Mouse (Mus musculus) 3134 (cell line): ENCODE data around the gene Papola.

Source experiments
- DNase-seq: peaks from one replicate; pipeline ENCODE4 v3.0.0-alpha.2; 2011; ENCODE audit warnings: low spot score; ENCODE audit not compliant: insufficient read length; ENCODE audit errors: extremely low read depth

The Papola gene

DNA sequence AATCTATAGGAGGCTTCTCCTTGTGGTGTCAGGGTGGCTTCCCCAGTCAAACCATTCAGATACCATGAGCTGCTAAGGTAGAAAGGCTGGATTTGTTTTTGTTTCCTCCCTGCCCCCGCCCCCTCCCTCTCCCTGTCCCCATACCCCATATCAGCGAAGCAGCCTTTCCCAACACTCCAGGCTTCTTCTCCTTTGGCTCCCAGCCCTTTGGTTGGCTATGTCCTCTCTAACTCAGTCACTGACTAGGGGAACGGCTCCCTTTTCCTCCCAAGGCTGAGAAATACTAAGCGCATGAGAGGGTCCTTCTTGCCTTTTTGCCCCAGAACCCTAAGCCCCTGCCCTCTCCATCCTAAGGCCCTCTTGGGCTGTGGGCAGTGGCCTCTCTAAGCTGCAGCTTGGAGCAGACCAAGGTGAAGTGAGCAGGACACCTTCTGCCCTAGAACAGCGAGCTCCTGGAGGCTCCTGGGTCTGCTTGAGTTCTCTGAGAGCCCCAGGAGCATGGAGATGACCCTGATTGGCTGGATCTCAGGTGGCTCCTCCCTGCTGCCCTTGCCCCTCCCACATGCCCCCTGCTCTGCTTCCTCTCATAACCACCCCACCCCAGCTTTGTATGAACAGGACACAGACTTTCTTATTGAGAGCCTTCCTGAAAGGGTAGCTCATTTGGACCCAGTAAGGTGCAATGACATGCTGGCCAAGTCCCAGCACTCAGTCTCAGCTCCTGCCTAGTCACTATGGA lies 73.6 kb downstream of the Papola start:
- no peak for DNase-seq

DNA sequence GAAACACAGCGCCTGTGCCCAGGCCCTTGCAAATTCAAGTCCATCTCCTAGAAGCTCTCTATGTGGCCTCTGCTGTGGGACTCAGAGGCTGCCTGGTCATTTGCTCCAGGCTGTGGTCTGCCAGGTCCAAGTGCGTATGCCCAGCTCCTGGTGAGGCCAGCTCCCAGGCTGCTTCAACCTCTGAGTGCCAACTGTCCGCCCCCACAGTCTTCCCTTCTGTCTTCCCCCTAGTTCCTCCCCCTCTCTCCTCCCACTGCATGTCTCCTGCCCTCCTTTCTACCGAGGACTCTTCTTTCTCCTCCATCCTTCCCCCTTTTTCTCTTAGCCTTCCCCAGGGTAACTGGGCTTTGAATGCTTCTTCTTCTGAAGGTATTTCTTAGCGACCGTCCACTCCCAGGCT lies 77.6 kb downstream of the Papola start:
- DNase-seq, result no peak

DNA sequence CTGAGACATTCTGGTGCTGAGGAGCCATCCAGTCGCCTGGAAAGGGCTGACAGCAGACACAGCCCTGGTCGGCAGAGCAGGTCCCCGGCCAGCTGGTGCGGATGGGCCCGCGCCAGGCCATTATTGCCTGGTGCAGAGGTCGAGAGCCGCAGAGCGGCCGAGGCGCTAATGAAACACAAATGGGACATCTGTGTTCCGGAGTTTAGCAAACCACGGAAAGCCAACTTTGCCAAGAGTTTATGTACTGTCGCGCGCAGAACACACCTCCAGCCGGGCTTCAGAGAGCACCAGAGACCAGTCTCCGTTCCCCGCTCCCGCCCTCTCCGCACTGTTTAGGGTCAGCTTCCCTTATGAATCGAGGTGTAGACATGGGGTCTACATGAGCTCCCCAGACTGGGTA lies 78.1 kb downstream of the Papola start:
- no peak for DNase-seq

DNA sequence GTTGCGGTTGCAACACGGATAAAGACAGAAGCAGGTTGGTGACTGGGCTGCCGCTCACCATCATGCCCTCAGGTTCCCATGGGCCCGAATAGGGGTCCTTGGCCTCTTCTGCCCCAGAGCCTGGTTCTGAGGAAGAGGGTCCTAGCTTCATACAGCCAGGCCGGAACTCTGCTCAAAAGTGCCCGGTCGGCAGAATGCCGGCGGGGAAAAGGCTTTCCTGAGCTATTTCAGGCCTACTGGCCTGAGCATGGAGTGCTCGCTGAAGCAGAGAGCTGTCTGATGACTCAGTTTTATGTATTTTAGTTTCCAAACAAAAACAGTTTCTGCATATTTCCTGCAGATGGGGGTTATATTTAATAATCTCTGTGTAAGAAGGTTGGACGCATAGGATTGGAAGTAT lies 78.9 kb downstream of the Papola start:
- no peak for DNase-seq

DNA sequence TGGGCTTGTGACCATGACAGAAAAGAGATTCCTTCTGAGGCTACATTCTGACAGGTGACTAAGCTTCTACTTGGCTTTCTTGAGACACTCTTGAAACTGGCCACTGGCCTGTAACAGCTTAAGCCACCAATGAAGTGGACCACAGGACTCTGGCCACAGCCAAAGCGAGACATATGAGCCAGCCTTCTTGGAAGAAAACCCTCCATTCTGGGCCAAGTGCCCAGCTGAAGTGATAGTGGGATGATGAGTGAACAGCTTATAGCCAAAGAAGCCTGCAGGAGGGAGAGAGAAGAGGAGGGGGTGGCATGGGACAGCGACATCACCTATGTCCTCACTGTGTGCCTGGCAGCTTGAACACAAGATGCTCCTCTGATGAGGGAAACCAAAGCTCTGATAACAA lies 83.2 kb downstream of the Papola start:
- no peak for DNase-seq

DNA sequence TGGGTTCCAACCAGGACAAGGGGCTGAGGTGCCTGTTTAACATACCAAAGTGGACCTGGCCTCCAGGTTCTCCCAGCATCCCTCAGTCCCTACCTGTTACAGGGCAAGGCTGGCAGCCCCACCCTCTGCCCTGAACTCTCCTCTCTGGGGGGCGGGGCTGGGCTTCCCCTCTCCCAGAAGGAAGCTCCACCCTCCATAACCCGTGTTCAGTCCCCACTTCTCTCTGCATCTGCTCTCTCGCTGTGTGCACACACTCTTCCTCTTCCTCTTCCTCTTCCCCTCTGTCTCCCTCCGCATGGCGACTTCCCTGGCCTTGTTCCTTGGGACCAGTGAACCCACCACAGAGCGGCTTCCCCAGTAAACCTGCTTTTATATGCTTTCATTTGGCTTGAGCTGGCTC lies 84.7 kb downstream of the Papola start:
- DNase-seq, result no peak

DNA sequence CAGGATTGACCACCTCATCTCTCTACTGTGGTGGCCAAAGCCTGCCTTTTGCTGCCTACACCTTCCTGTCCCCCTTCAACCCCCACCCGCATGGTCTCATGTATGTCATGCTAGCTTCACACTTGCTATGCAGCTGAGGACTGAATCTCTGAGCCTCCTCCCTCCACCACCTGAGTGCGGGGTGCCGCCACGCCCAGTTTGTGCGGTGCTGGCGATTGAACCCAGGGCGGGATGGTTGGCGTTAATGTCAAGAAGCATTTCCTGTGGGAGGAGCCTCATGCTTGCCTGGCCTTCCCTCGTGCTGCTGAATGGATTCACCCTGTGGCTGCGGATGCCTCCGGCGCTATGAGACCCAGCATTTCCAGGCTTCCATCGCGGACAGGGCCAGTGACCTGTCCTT lies 85.2 kb downstream of the Papola start:
- DNase-seq, result no peak

DNA sequence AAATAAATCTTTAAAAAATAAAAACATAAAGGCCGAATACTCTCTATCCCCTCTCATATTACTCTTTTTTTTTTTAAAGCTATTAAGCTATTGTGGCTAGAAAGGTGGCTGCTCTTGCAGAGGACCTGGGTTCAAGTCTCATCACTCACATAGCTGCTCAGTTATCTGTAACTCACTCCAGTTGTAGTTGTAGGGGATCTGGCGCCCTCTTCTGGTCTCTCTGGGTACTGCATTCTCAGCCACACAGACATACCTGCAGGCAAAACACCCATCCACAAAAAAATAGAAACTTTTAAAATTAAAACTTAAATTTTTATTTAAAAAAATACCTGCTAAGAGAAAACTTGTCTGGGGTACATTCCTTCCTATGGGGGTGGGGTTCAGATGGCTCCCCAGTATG lies 88.8 kb downstream of the Papola start:
- DNase-seq, result no peak

DNA sequence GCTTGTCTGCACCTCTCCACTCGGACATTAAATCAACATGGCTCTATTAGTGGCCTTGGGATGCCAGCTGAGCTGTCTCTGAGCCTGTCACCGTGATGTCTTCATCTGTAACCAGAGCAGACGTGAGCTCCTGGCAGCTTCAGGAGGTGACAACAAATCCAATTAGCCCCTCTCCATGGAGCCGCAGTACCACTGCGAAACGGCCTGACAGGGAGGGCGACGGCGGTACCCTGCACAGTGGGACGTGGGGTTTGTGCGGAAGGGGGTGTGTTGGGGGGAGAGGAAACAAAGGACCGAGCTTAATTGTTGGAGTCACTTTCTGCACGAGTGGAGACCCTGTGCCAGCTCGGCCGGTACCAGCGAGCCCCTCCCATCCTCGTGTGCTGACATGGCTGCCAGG lies 90.6 kb downstream of the Papola start:
- no peak for DNase-seq

DNA sequence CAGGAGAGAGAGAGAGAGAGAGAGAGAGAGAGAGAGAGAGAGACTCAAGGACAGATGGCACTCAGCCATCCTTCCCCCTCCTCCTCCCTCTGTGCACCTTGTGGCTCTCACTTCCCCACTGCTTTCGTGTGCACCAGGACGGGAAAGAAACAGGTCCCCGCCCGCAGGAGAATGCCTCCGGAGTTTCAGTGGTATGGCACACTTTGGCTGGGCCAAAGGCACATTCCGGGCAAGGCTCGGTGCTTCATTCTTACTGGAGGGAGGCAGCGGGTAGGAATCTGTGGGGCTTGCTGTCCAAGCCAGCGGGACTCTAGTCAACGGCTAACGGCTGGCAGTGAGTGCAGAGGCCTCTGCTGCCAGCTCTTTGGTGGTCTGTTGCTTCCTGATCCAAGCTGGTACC lies 92.0 kb downstream of the Papola start:
- DNase-seq, result no peak

DNA sequence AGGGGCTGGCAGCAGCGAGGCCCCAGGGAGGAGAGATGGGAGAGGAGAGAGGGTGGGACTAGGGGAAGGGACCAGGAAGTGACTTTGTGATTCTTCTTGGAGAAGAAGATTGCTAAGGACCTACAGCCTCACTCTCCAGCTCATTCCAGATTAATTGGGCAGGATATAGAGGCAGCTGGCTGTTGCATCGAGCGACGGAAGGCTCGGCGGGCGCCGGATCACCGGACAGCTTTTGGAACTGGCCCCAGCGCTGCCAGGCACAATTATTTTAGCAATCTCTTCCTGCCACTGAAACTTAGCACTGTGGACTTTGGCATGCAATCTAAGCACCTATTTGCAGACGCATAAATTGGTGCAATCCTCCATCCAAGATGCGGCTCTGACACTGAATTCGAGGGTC lies 92.4 kb downstream of the Papola start:
- no peak for DNase-seq

DNA sequence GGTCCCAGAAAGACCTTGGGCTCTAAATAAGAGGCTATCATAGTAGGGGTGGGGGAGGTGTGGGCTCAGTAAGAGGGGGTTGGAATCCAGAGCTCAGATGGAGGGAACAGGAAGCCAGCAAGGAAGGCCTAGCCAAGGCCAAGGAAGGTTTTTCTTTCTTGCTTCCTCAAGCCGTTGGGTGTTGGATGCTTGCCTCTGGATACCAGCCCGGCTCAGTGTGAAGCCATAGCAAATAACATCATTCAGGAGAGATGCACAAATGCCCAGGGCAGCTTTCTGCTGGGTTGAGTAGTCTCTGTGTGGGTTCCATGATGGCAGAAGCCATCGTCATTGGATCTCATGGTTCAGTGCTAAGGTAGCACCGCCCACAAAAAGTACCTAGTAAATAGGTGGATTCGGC lies 94.3 kb downstream of the Papola start:
- no peak for DNase-seq

DNA sequence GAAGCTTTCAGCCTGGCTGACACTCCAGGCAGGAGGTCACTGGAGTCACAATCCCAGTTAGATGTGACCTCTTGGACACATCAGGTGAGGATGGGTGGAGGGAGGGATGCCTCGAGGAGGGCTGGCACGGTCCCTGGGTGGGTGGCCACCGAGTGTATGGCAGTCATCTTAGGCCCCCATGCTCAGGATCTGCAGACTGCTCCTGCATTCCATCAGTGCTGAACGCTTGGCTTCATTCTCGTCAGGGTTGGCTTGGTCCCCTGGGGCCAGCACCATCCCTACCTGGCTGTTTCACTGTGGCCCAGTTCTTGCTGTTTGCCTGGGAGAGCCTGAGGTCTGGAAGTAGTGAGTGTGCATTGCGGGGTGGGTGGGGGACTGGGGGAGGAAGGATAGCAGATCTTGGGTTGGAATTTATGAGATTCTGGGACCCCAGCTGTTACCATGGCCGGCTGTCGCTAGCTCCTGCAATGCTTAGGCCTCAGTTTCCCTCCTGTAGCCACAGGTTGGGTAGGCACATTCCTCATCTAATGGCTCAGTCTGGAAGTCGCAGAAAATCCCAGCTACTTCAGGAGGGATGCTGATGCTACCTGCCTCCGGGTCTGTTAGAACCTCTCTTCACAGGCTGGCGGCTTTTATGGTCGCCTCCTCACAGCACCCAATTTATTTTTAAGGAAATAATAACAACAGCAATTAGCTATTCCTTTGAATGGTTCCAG lies 99.5 kb downstream of the Papola start:
- no peak for DNase-seq

DNA sequence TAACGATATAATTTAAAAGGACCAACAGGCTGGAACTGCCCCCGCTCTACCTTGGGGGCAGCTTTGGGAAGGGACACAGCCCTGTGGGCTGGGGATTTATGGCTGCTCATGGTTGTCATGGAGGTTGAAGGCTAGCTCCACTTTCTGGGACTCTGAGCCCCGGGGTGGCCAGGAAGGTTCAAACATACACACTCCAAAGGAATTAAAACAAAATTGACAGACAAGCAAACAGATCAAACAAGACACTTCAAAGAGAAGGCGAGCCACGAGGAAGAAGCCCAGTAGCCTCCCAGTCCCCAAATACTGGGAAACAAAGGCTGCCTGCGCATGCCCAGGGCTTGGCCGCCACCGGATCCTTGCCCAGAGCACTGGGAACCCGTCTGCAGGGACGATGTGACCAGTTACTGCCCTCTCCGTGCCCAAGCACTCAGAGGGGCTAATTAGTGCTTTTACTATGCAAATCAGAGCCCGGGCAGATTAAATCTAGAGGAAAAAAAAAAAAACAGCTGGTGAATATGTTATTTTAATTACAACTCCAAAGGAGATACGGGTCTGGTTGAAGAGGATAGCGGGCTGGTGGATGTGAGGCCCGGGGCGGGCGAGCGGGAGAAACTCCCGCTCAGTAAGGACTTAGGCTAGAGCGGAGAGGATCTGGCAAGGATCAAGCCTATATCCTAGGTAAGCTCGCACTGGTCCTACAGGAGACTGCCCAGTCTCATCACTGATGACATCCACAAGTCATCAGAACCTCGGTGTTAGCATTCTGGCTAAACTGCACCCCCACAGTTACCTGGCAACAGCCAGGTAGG lies 100.2 kb downstream of the Papola start:
- no peak for DNase-seq
